Mouse (Mus musculus): Measurements from ENCODE around the gene Celf2. TPM values are rescaled to one million over a fixed set of nuclear protein-coding genes. Genes with fewer than 3 reads are reported as not detected.

The Celf2 gene
- total RNA-seq, 2 experiments from 2014 or later = 120 to 122 TPM

DNA sequence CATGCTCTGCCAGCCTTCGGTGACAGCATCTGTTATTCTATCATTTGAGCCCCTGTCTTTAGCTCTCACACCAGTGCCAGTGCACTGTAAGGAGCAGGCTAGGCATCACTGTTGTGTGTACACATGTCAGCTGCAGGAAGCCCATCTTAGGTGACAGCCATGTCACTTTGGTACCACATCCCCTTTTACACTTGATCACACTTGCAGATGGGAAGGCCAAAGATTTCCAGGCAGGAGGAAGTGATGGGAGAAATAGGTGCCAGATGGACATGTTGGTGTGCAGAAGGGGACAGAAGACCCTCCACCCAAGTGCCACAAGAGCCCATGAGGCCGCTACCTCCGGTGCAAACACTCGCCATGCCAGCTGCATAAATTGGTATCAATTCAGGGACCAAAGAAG is 470.4 kb downstream of the Celf2 start:
- DNase-seq (ENCODE audit: low spot score in 2 of 2) = no peak

DNA sequence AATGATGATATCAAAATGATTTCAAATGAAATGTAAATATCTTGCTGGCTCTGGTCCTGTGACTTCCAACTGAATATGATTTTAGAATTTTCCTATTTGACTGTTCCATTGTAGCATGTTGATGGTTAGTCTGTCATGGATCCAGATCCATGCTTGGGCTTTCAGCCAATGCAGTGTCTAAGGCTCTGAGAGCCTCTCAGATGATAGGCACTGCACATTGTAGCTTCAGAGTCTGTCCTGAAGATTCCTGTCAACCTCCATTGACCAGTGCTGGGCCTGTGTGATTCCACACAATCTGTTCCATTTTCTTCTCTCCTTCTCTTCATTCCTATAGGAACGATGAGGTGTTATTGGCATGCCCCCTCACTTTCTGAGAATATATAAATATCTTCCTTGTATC is 478.0 kb downstream of the Celf2 start:
- DNase-seq (ENCODE audit: low spot score in 2 of 2) = no peak

- DNase-seq (ENCODE audit: low spot score in 2 of 2) = no peak
Measured at GRCm38 (mm10) chr2:7026737-7027136, 482.6 kb downstream of the Celf2 start.

- DNase-seq (ENCODE audit: low spot score in 2 of 2) = no peak
Measured at GRCm38 (mm10) chr2:7025594-7025993, 483.8 kb downstream of the Celf2 start.

DNA sequence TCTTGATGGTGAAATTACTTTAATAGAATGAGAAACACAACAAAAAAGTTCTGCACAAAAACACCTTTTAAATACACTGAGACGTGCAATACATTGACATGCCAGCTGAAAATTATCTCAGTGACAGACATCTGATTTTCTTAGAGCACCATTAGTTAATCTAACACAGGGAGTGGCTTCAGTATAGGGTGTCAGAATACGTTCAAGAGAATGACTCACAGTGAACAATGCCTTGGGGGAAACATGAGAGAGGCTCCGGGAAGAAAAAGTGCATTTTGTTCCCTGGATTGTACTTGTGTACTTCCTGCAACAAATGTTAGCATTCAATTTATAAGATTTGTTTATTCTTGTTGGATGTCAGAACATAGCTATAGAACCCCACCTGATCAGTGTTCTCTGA is 487.2 kb downstream of the Celf2 start:
- no peak for DNase-seq (ENCODE audit: low spot score in 2 of 2)

GRCm38 (mm10) chr2:7017384-7018113 is 491.8 kb downstream of the Celf2 start:
- no peak for DNase-seq (ENCODE audit: low spot score in 2 of 2)

DNA sequence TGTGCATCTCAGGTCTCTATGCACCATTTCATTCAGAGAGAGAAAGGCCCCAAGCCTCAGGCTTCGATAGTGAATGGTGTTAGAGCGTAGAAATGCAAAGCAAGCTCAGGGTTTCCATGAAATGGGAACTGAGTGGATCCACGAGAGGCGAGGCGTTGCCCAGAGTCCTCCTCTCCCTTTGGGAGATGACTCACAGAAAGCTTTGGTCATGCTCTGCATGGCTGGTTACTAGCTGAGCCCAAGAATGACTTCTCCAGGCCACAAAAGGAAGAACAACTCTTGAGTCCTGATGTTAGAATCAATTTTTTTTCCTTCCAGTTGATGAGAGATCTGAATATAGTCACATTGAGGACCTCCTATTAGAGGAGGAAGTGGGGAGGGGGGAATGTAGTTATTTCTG is 496.2 kb downstream of the Celf2 start:
- peak in 1 of 2 experiments; percentile 10 for DNase-seq (ENCODE audit: low spot score in 2 of 2)

- DNase-seq (ENCODE audit: low spot score in 2 of 2) = no peak
Measured at GRCm38 (mm10) chr2:7006816-7007215, 502.5 kb downstream of the Celf2 start.

DNA sequence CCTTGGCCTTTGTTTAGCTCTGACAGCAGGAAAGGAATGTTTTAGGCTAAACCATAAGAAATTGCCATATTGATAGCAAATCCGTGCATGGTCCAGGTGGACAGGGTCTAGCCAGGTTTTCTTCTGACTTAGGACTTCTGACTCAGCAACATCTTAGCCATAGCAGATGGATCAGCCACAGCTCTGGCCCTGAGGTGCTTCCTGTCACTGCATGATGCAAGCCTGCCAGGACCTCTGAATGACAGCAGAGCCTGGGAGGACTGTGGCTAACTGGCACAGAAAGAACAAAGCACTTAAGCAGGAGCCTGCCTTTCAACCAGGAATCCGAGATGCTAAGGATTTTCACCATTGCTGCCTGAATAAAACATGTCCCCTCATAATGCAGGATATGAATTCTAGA is 507.4 kb downstream of the Celf2 start:
- DNase-seq (ENCODE audit: low spot score in 2 of 2) = no peak

GRCm38 (mm10) chr2:6991010-6991421 is 518.3 kb downstream of the Celf2 start:
- no peak for DNase-seq (ENCODE audit: low spot score in 2 of 2)

DNA sequence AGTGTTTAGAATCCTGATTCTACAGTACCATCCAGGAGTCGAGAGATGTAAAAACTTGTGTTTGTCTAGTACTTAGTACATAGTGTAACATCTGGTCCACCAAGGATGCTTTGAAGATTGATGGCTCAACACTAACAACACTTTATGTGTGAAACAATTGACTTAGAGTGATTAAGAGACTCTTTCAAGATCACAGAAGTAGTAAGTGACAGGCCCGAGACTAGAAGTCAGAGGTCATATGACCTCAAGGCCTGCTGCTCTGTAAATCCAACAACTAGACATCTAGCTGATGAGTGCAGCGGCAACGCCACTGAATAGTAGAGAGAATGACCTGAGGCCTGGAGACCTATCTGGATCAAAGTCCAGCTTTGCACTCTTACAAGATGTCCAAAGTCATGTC is 523.7 kb downstream of the Celf2 start:
- no peak for DNase-seq (ENCODE audit: low spot score in 2 of 2)

GRCm38 (mm10) chr2:6983902-6984301 is 525.5 kb downstream of the Celf2 start:
- no peak for DNase-seq (ENCODE audit: low spot score in 2 of 2)

DNA sequence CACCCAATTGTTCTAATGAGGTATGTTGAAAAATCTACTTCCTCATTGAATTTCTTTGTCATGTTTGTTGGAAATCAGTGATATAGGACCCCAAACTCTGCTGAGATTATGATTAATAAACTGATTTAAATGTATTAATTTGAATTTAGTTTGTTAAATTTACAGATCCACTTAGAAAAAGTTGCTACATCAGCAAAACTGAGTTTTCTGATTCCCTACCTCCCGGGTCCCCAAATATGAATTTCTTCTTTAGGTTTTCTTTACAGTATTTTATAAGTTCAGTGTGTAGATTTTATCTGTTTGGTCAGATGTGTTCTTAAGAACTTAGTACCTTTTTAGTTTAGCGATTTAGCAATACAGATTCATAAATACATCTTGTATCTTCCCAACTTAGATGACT is 533.1 kb downstream of the Celf2 start:
- no peak for DNase-seq (ENCODE audit: low spot score in 2 of 2)

GRCm38 (mm10) chr2:6969228-6969627 is 540.1 kb downstream of the Celf2 start:
- DNase-seq (ENCODE audit: low spot score in 2 of 2) = no peak

DNA sequence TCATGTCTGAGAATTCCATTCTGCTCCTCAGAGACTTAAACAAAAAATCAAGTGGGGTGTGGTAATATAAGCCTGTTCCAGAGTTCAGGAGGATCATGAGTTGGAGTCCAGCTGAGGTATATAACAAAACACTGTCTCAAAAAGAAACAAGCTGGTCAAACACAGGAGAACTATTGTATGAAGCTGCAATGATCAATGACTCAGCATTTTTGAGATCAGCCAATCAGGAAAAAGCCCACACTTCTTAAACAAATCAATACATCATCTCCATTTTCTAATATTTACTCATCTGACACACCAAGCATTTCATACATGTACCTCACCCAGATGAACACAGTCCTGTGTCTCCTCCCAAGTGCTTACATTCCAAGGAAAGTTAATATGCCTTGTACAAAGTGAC is 544.1 kb downstream of the Celf2 start:
- DNase-seq (ENCODE audit: low spot score in 2 of 2) = no peak

- DNase-seq (ENCODE audit: low spot score in 2 of 2) = no peak
Measured at GRCm38 (mm10) chr2:6950702-6951101, 558.7 kb downstream of the Celf2 start.

- DNase-seq (ENCODE audit: low spot score in 2 of 2) = no peak
Measured at GRCm38 (mm10) chr2:6945638-6946415, 563.5 kb downstream of the Celf2 start.

GRCm38 (mm10) chr2:6943651-6944050 is 565.7 kb downstream of the Celf2 start:
- no peak for DNase-seq (ENCODE audit: low spot score in 2 of 2)

GRCm38 (mm10) chr2:6942635-6943390 is 566.5 kb downstream of the Celf2 start:
- DNase-seq (ENCODE audit: low spot score in 2 of 2) = no peak

GRCm38 (mm10) chr2:6939143-6939542 is 570.2 kb downstream of the Celf2 start:
- DNase-seq (ENCODE audit: low spot score in 2 of 2) = no peak

DNA sequence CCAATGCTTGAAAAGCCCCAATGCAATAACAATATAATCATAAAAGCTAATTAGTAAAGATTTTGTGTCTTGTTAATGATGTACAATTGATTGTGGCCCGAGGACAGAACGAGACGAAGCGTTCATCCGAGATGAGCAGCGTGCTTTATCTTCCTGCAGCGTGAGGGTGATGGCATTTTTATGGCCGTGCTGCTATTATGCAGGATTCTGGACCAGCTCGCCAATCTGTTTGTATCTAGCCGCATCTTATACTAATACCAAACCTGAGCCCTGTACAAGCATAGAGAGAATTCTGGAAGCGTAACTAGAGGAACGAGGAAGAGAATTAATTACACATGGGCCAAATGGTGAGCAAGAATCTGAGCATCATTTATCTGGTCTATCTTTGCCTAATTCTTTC is 576.2 kb downstream of the Celf2 start:
- DNase-seq (ENCODE audit: low spot score in 2 of 2) = no peak
